Mouse (Mus musculus): Measurements from ENCODE around the gene Olfr1537. TPM values are rescaled to one million over a fixed set of nuclear protein-coding genes. Genes with fewer than 3 reads are reported as not detected.

Olfr1537 gene
- polyA plus RNA-seq (2015; fragmentation: Nextera tagmentation; extraction: Ambion mirVana) = 0.05 TPM in 1 of 2 replicates, not detected in the other

- no peaks in the 10 kb centered on the region for H3K9me3 ChIP-seq (replicated peaks)
- H3K27ac ChIP-seq (replicated peaks) = no peak within 1 kb of the TSS
- no peak within 1 kb of the TSS for H3K4me2 ChIP-seq (replicated peaks)
- WGBS = 70% methylated on average over 1 of the region's 1 CpGs
- no peak within 1 kb of the TSS for H3K9ac ChIP-seq
- H3K36me3 ChIP-seq = no peaks in the 10 kb centered on the region
- H3K4me1 ChIP-seq = no peaks in the 10 kb centered on the region
- no peaks in the 10 kb centered on the region for H3K27me3 ChIP-seq
- ATAC-seq (ENCODE audit: insufficient number of reproducible peaks, low FRiP score, low TSS enrichment, low read depth) = no peak
- no peak within 1 kb of the TSS for H3K4me3 ChIP-seq (replicated peaks)
These were observed at the start of gene Olfr1537 for GRCm38 (mm10) chr9:39249894-39250293. Olfr1537 (minus strand) TSS chr9:39249994.

GRCm38 (mm10) chr9:39287136-39287535, 37.3 kb upstream of the Olfr1537 start:
- Histone ChIP-seq H3K4me3 (replicated peaks) (no peak overlapping the region), H3K36me3 (no peaks in the 10 kb centered on the region), H3K4me1 (no peaks in the 10 kb centered on the region), H3K9ac (no peak overlapping the region), H3K27ac (replicated peaks) (no peak overlapping the region), H3K9me3 (replicated peaks) (no peaks in the 10 kb centered on the region), H3K4me2 (replicated peaks) (no peak overlapping the region), H3K27me3 (no peaks in the 10 kb centered on the region)
- no peak for ATAC-seq (ENCODE audit: insufficient number of reproducible peaks, low FRiP score, low TSS enrichment, low read depth)
- WGBS = 79% methylated on average over 2 of the region's 2 CpGs

GRCm38 (mm10) chr9:39276718-39277117, 26.9 kb upstream of the Olfr1537 start, which contains the start of gene Olfr945:
Olfr945 (minus strand) TSS chr9:39276818.
- no peak for ATAC-seq (ENCODE audit: insufficient number of reproducible peaks, low FRiP score, low TSS enrichment, low read depth)
- Histone ChIP-seq H3K9ac (no peak within 1 kb of the TSS), H3K4me2 (replicated peaks) (no peak within 1 kb of the TSS), H3K27me3 (no peaks in the 10 kb centered on the region), H3K27ac (replicated peaks) (no peak within 1 kb of the TSS), H3K36me3 (no peaks in the 10 kb centered on the region), H3K9me3 (replicated peaks) (no peaks in the 10 kb centered on the region), H3K4me3 (replicated peaks) (no peak within 1 kb of the TSS), H3K4me1 (no peaks in the 10 kb centered on the region)
- WGBS = 79% methylated on average over 3 of the region's 3 CpGs

- Histone ChIP-seq H3K4me3 (replicated peaks) (no peak within 1 kb of the TSS), H3K9ac (no peak within 1 kb of the TSS), H3K4me2 (replicated peaks) (no peak within 1 kb of the TSS), H3K27ac (replicated peaks) (no peak within 1 kb of the TSS), H3K36me3 (no peaks in the 10 kb centered on the region), H3K4me1 (no peaks in the 10 kb centered on the region), H3K9me3 (replicated peaks) (no peaks in the 10 kb centered on the region), H3K27me3 (no peaks in the 10 kb centered on the region)
- no peak for ATAC-seq (ENCODE audit: insufficient number of reproducible peaks, low FRiP score, low TSS enrichment, low read depth)
These were observed 48.2 kb downstream of the Olfr1537 start, which contains the start of gene Olfr944 for GRCm38 (mm10) chr9:39201620-39202019. Olfr944 (plus strand) TSS chr9:39201920.

Other genes with a start within 250 kb of the Olfr1537 start
- 0.40 TPM in 1 of 2 replicates, not detected in the other for gene Olfr146, start 226.6 kb downstream of the Olfr1537 start, polyA plus RNA-seq (2015; fragmentation: Nextera tagmentation; extraction: Ambion mirVana)
- gene Olfr937, start 185.0 kb downstream of the Olfr1537 start, polyA plus RNA-seq (2015; fragmentation: Nextera tagmentation; extraction: Ambion mirVana) = not detected in 2 replicates
- gene Olfr938, start 171.1 kb downstream of the Olfr1537 start, polyA plus RNA-seq (2015; fragmentation: Nextera tagmentation; extraction: Ambion mirVana) = not detected in 2 replicates
- gene Olfr27, start 121.9 kb downstream of the Olfr1537 start, polyA plus RNA-seq (2015; fragmentation: Nextera tagmentation; extraction: Ambion mirVana) = not detected in 2 replicates
- not detected in 2 replicates for gene Olfr943, start 83.7 kb downstream of the Olfr1537 start, polyA plus RNA-seq (2015; fragmentation: Nextera tagmentation; extraction: Ambion mirVana)
- 0.17 TPM in 1 of 2 replicates, not detected in the other for gene Olfr944, start 48.1 kb downstream of the Olfr1537 start, polyA plus RNA-seq (2015; fragmentation: Nextera tagmentation; extraction: Ambion mirVana)
- gene Olfr945, start 26.8 kb upstream of the Olfr1537 start, polyA plus RNA-seq (2015; fragmentation: Nextera tagmentation; extraction: Ambion mirVana) = not detected in 2 replicates
- gene Olfr948, start 76.1 kb upstream of the Olfr1537 start, polyA plus RNA-seq (2015; fragmentation: Nextera tagmentation; extraction: Ambion mirVana) = not detected in 2 replicates
- gene Olfr951, start 137.4 kb upstream of the Olfr1537 start, polyA plus RNA-seq (2015; fragmentation: Nextera tagmentation; extraction: Ambion mirVana) = 0.11 TPM in 1 of 2 replicates, not detected in the other
- gene Olfr952, start 177.2 kb upstream of the Olfr1537 start, polyA plus RNA-seq (2015; fragmentation: Nextera tagmentation; extraction: Ambion mirVana) = not detected in 2 replicates
- gene Olfr954, start 206.7 kb upstream of the Olfr1537 start, polyA plus RNA-seq (2015; fragmentation: Nextera tagmentation; extraction: Ambion mirVana) = not detected in 2 replicates
- gene Olfr955, start 221.9 kb upstream of the Olfr1537 start, polyA plus RNA-seq (2015; fragmentation: Nextera tagmentation; extraction: Ambion mirVana) = not detected in 2 replicates
- gene Olfr44, start 244.0 kb upstream of the Olfr1537 start, polyA plus RNA-seq (2015; fragmentation: Nextera tagmentation; extraction: Ambion mirVana) = not detected in 2 replicates

All from embryonic facial prominence, embryonic 15.5 days (tissue).